Mouse (Mus musculus) embryonic facial prominence, embryonic 11.5 days (tissue): ENCODE results near the gene Olfr790. TPM values are rescaled to one million over a fixed set of nuclear protein-coding genes. Genes with fewer than 3 reads are reported as not detected.

Experiments
- ATAC-seq: fragments of 200-750 bp; cut with Nextera tagmentation; replicated peaks from 2 replicates; pipeline ENCODE4 v1.8.0; 2017; ENCODE audit warnings: low read depth; ENCODE audit not compliant: insufficient number of reproducible peaks, low FRiP score, low TSS enrichment
- DNase-seq: peaks from one replicate; pipeline ENCODE4 v3.0.0-alpha.2; 2015; ENCODE audit warnings: low spot score
- H3K27ac ChIP-seq: fragments of 300-500 bp; sonication (generic); replicated peaks from 2 replicates; pipeline ENCODE4 v1.5.1; 2014; ENCODE audit warnings: mild to moderate bottlenecking, low read depth, low read length, control low read depth
- H3K27me3 ChIP-seq: fragments of 300-500 bp; sonication (generic); 2 replicates; pipeline ENCODE4 v1.6.1; 2014; ENCODE audit warnings: mild to moderate bottlenecking, low read length, moderate library complexity, mixed read lengths; ENCODE audit not compliant: control insufficient read depth, insufficient read depth
- H3K36me3 ChIP-seq: fragments of 300-500 bp; sonication (generic); replicated peaks from 2 replicates; pipeline ENCODE4 v1.6.1; 2014; ENCODE audit warnings: low read depth, mild to moderate bottlenecking, low read length, moderate library complexity, mixed read lengths; ENCODE audit not compliant: control insufficient read depth, insufficient read depth
- H3K4me1 ChIP-seq: fragments of 300-500 bp; sonication (generic); 2 replicates; pipeline ENCODE4 v1.6.1; 2014; ENCODE audit warnings: low read length, mixed read lengths; ENCODE audit not compliant: control insufficient read depth, insufficient read depth
- H3K4me2 ChIP-seq: fragments of 300-500 bp; sonication (generic); 2 replicates; pipeline ENCODE4 v1.6.1; 2014; ENCODE audit warnings: low read depth, mild to moderate bottlenecking, control low read depth, low read length, moderate library complexity
- H3K4me3 ChIP-seq: fragments of 300-500 bp; sonication (generic); 2 replicates; pipeline ENCODE4 v1.5.1; 2014; ENCODE audit warnings: low read depth, low read length, control low read depth
- H3K9ac ChIP-seq: fragments of 300-500 bp; sonication (generic); replicated peaks from 2 replicates; pipeline ENCODE4 v1.6.1; 2014; ENCODE audit warnings: mild to moderate bottlenecking, control low read depth, low read length
- H3K9me3 ChIP-seq: fragments of 300-500 bp; sonication (generic); replicated peaks from 2 replicates; pipeline ENCODE4 v1.6.1; 2016; ENCODE audit warnings: mild to moderate bottlenecking, low read length, inconsistent platforms, mixed read lengths; ENCODE audit not compliant: control insufficient read depth
- WGBS: fragments of 180-500 bp; shearing (Covaris S2); extraction: QIAGEN DNeasy Blood & Tissue Kit; methylation state at CpG from one replicate; pipeline ENCODE4 v1.1.7; 2014; 5-methylcytosine and 5-hydroxymethylcytosine counted together
- polyA plus RNA-seq: library from polyadenylated mRNA; unstranded; fragments of >200 nt; fragmentation: Nextera tagmentation; extraction: Ambion mirVana; gene quantifications from 2 replicates; pipeline ENCODE4 v1.2.1, GENCODE M21; 2014

Olfr790 gene
- polyA plus RNA-seq, 1 experiment from 2014 or later = not detected

DNA sequence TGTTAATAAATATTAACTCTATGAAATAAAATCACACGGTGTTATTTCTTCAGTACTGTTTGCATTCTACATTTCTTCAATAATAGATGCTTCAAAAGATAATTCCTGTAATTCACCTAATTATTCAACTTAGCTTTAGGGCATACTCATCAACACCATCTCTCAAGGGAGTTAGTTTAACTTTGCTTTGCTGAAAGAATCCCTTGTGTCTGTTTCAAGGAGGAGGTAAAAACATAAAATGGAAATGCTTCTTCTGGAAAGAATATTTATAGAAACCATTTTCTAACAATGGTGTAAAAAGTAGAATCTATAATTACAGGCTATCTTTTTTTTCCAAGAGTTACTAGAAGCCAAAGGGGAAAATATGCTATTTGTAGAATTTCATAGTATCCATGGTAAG lies 40.6 kb downstream of the Olfr790 start, which contains the start of gene Olfr792:
Gene Olfr792, plus strand, starts transcription at position 301 of the 400 bp plus-strand sequence.
- no peak for ATAC-seq
- DNase-seq = no peak
- Histone ChIP-seq H3K36me3 (no peaks in the 10 kb centered on the region), H3K4me3 (no peak within 1 kb of the TSS), H3K27me3 (no peaks in the 10 kb centered on the region), H3K4me2 (no peak within 1 kb of the TSS), H3K27ac (no peak within 1 kb of the TSS), H3K4me1 (no peaks in the 10 kb centered on the region), H3K9me3 (no peaks in the 10 kb centered on the region), H3K9ac (no peak within 1 kb of the TSS)
- 81% methylated on average over 1 of the region's 1 CpGs for WGBS

DNA sequence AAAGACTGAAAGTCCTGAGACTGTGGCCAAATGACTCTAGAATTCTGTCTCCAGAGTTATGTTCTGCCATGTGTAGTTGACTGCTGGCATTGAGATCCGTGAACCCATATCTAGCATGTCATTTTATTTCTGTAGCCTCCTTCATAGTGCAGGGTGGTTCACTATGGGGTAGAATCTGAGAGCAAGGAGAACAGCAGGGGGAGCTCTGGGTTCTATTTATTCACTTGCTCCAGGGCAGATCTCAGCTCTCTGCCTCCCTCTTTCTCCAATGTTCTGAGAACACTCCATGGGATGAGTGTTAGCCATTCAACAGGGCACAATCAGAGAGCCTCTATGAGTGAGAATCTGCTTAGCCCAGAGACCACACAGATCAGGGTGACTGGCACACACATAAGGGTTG lies 51.1 kb downstream of the Olfr790 start:
- Histone ChIP-seq H3K4me3 (no peak overlapping the region), H3K4me1 (no peaks in the 10 kb centered on the region), H3K9ac (no peak overlapping the region), H3K27ac (no peak overlapping the region), H3K27me3 (no peaks in the 10 kb centered on the region), H3K36me3 (no peaks in the 10 kb centered on the region), H3K4me2 (no peak overlapping the region), H3K9me3 (no peaks in the 10 kb centered on the region)
- ATAC-seq (peak; percentile 56; the same call in 1 of the 2 replicates), DNase-seq (peak; percentile 17)
- WGBS = 41% methylated on average over 1 of the region's 1 CpGs

Other genes with a start within 250 kb of the Olfr790 start
- gene Olfr776, start 239.4 kb upstream of the Olfr790 start, polyA plus RNA-seq = not detected in 2 replicates
- gene Olfr777, start 227.0 kb upstream of the Olfr790 start, polyA plus RNA-seq = not detected in 2 replicates
- gene Olfr780, start 180.4 kb upstream of the Olfr790 start, polyA plus RNA-seq = not detected in 2 replicates
- not detected in 2 replicates for gene Olfr781, start 169.6 kb upstream of the Olfr790 start, polyA plus RNA-seq
- gene Olfr782, start 149.6 kb upstream of the Olfr790 start, polyA plus RNA-seq = not detected in 2 replicates
- gene Olfr784, start 114.4 kb upstream of the Olfr790 start, polyA plus RNA-seq = not detected in 2 replicates
- gene Olfr785, start 93.1 kb upstream of the Olfr790 start, polyA plus RNA-seq = not detected in 2 replicates
- not detected in 2 replicates for gene Olfr786, start 71.2 kb upstream of the Olfr790 start, polyA plus RNA-seq
- not detected in 2 replicates for gene Olfr787, start 36.6 kb upstream of the Olfr790 start, polyA plus RNA-seq
- gene Olfr788, start 27.5 kb upstream of the Olfr790 start, polyA plus RNA-seq = not detected in 2 replicates
- gene Olfr789, start 13.7 kb upstream of the Olfr790 start, polyA plus RNA-seq = not detected in 2 replicates
- not detected in 2 replicates for gene Olfr791, start 23.3 kb downstream of the Olfr790 start, polyA plus RNA-seq
- gene Olfr792, start 40.7 kb downstream of the Olfr790 start, polyA plus RNA-seq = not detected in 2 replicates
- not detected in 2 replicates for gene Olfr794, start 69.2 kb downstream of the Olfr790 start, polyA plus RNA-seq
- gene Olfr796, start 114.1 kb downstream of the Olfr790 start, polyA plus RNA-seq = not detected in 2 replicates
- not detected in 2 replicates for gene Olfr798, start 129.4 kb downstream of the Olfr790 start, polyA plus RNA-seq
- not detected in 2 replicates for gene Olfr799, start 139.0 kb downstream of the Olfr790 start, polyA plus RNA-seq
- gene Olfr800, start 159.2 kb downstream of the Olfr790 start, polyA plus RNA-seq = not detected in 2 replicates
- gene Olfr801, start 175.4 kb downstream of the Olfr790 start, polyA plus RNA-seq = not detected in 2 replicates
- not detected in 2 replicates for gene Olfr802, start 189.7 kb downstream of the Olfr790 start, polyA plus RNA-seq
- not detected in 2 replicates for gene Olfr803, start 195.8 kb downstream of the Olfr790 start, polyA plus RNA-seq
- not detected in 2 replicates for gene Olfr804, start 204.7 kb downstream of the Olfr790 start, polyA plus RNA-seq
- gene Olfr805, start 230.9 kb downstream of the Olfr790 start, polyA plus RNA-seq = not detected in 2 replicates
- gene Olfr806, start 243.4 kb downstream of the Olfr790 start, polyA plus RNA-seq = not detected in 2 replicates